ENCODE assay signal across 10 mouse cellular contexts in genomic region chr5:20773341-20773740, GRCm38 (mm10).
DNase-seq lines count a peak whose midpoint lies in the region; ATAC-seq and TF ChIP-seq lines count a peak whose summit lies in the region.
"Had no signal": no experiment of that assay in that cellular context is flagged by ENCODE, and none has a peak within 500 bp of the region (broad histone marks: within the 10 kb centered on the region; RNA-seq: fewer than 3 reads in every experiment).

No protein-coding gene starts in this region.

- ATAC-seq in embryonic facial prominence, embryonic 11.5 days (replicated peaks; ENCODE audit: insufficient number of reproducible peaks, low FRiP score, low TSS enrichment, low read depth): no peak

- no peak overlapping the region for H3K4me2 ChIP-seq in embryonic facial prominence, embryonic 11.5 days (ENCODE audit: low read depth, low read length)
- H3K4me2 ChIP-seq: heart, embryonic 13.5 days had no signal

- H3K9ac ChIP-seq in embryonic facial prominence, embryonic 11.5 days (replicated peaks; ENCODE audit: low read length): no peak overlapping the region
- H3K9ac ChIP-seq: heart, embryonic 13.5 days had no signal

- peak; percentile 70 for DNase-seq in embryonic facial prominence, embryonic 11.5 days (ENCODE audit: low spot score)
- DNase-seq in embryonic facial prominence, embryonic 10.5 days (ENCODE audit: low spot score): no peak
- no peak for DNase-seq in left cerebral cortex, adult 2 months (ENCODE audit: extremely low spot score in 1 of 2, low spot score in 2 of 2)
- no peak for DNase-seq in left cerebral cortex, adult 8-10 months (ENCODE audit: low spot score in 2 of 2)
- DNase-seq in R1 (ENCODE audit: low read depth, low spot score): peak; percentile 69
- peak; percentile 61 for DNase-seq in lung, postnatal 10 days
- DNase-seq in natural killer cell, adult 2 months (ENCODE audit: low spot score in 2 of 2): no peak
- no peak for DNase-seq in frontal cortex, postnatal 25 days (ENCODE audit: low spot score in 2 of 2)

- WGBS in embryonic facial prominence, embryonic 11.5 days: 55% methylated on average over 3 of the region's 3 CpGs
- 67% methylated on average over 3 of the region's 3 CpGs for WGBS in embryonic facial prominence, embryonic 10.5 days

- no peaks in the 10 kb centered on the region for H3K27me3 ChIP-seq in embryonic facial prominence, embryonic 11.5 days (ENCODE audit: control insufficient read depth, insufficient read depth, low read length)
- H3K27me3 ChIP-seq in embryonic facial prominence, embryonic 10.5 days (replicated peaks; ENCODE audit: low read depth, poor library complexity, severe bottlenecking): no peaks in the 10 kb centered on the region
- H3K27me3 ChIP-seq: heart, embryonic 13.5 days had no signal

- H3K4me3 ChIP-seq in embryonic facial prominence, embryonic 11.5 days (ENCODE audit: low read depth, low read length): no peak overlapping the region
- H3K4me3 ChIP-seq in embryonic facial prominence, embryonic 10.5 days: no peak overlapping the region
- H3K4me3 ChIP-seq in left cerebral cortex, adult 2 months: no peak overlapping the region
- H3K4me3 ChIP-seq: heart, embryonic 13.5 days had no signal

- no peaks in the 10 kb centered on the region for H3K36me3 ChIP-seq in embryonic facial prominence, embryonic 11.5 days (replicated peaks; ENCODE audit: control insufficient read depth, insufficient read depth, low read depth, low read length)
- peaks cover 38% of the 10 kb centered on the region for H3K36me3 ChIP-seq in embryonic facial prominence, embryonic 10.5 days (replicated peaks)

- peak; percentile 62 for TF ChIP-seq CTCF in left cerebral cortex, adult 2 months (IDR thresholded peaks at IDR 0.05)

- H3K9me3 ChIP-seq in embryonic facial prominence, embryonic 11.5 days (replicated peaks; ENCODE audit: control insufficient read depth, low read length): no peaks in the 10 kb centered on the region
- no peaks in the 10 kb centered on the region for H3K9me3 ChIP-seq in embryonic facial prominence, embryonic 10.5 days
- H3K9me3 ChIP-seq: G1E; heart, embryonic 13.5 days had no signal

- H3K4me1 ChIP-seq in embryonic facial prominence, embryonic 11.5 days (ENCODE audit: control insufficient read depth, insufficient read depth, low read length): no peaks in the 10 kb centered on the region
- H3K4me1 ChIP-seq in embryonic facial prominence, embryonic 10.5 days: no peaks in the 10 kb centered on the region

- no peak overlapping the region for H3K27ac ChIP-seq in embryonic facial prominence, embryonic 11.5 days (replicated peaks; ENCODE audit: low read depth, low read length)
- no peak overlapping the region for H3K27ac ChIP-seq in embryonic facial prominence, embryonic 10.5 days (replicated peaks)
- no peak overlapping the region for H3K27ac ChIP-seq in left cerebral cortex, adult 2 months
- H3K27ac ChIP-seq: heart, embryonic 13.5 days had no signal

- intact Hi-C loops in left cerebral cortex, adult 2 months (cut with DNase I): loop anchor here (5.0 kb wide), 1 partner anchor 1251 kb away; no protein-coding TSS in a partner anchor

Comparison
In these comparisons a context has a peak if more than half of its experiments do, and no peak if none do; other contexts are left out.
1. DNase-seq: peak in embryonic facial prominence, embryonic 11.5 days (single experiment), R1 (single experiment) and lung, postnatal 10 days (single experiment); none in embryonic facial prominence, embryonic 10.5 days (single experiment), left cerebral cortex, adult 2 months (0 of 2), left cerebral cortex, adult 8-10 months (0 of 2), natural killer cell, adult 2 months (0 of 2) and frontal cortex, postnatal 25 days (0 of 2).